Mouse (Mus musculus) cerebellum, adult 2 months (tissue): Measurements from ENCODE around the gene Defb11.
"Not testable (repeated sequence)": the region's sequence is repeated elsewhere in the genome, so short reads cannot be mapped to it uniquely, and the experiment has no call there.

Experiments
- CTCF ChIP-seq: fragments of 200-500 bp; IDR thresholded peaks from 2 replicates; pipeline ENCODE4 v1.5.1; 2011; ENCODE audit warnings: low read depth, mild to moderate bottlenecking, control low read depth, low read length, moderate library complexity, borderline replicate concordance; ENCODE audit not compliant: insufficient read depth
- POLR2A ChIP-seq: fragments of 200-500 bp; IDR thresholded peaks from 2 replicates; pipeline ENCODE4 v1.6.1; 2011; ENCODE audit warnings: low read length, control low read depth, borderline replicate concordance; ENCODE audit not compliant: insufficient read depth

DNA sequence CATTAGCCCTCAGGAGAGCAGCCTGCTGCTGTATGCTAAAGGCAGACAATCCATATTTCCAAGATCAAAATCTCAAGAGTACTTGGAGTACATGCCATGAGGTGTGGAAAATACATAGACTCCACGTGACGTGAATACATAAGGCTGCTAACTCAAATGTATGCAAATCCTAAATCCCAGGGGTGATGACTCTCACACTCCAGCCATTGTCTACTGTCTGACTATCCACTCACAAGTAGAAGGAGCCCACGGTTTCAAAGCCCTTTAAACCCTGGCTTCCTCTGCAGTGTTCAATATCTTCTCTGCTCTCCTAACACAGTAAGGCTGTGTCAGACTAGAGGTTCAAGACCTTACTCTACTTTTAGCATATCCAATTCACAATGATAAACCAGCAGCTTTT, 24.5 kb upstream of the Defb11 start:
- not testable (repeated sequence) for TF ChIP-seq POLR2A, CTCF
